Mouse (Mus musculus): ENCODE measurements at regions not wholly inside any gene's neighbourhood (a gene's known extent, or its start where the extent isn't known, plus 50 kb on each side); places are given as distances from the start of the nearest gene placed in this dataset.
A peak's percentile ranks its signal among the peaks of the same experiment; 100 is the strongest.

DNA sequence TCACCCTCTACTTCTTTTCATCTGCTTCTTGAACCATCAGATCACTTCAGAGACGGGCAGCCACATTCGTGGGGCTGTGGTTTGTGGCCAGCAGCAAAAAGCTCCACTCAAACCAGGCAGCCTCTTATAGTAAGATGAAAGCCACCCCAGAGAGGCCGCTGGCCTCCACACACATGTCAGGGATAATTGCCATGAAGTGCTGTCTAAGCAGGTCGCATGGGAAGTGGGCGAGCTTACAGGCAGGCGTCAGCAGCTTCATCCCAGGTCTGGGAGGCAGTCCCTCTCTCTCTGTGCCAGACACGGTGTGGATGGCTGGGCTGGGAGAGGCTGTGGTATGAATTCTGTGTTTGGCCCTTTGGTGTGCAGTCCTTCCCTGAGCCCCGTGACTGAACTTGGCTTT is 358.4 kb upstream of the Kcnab2 start:
- DNase-seq (ENCODE audit: low spot score) = peak; percentile 11

DNA sequence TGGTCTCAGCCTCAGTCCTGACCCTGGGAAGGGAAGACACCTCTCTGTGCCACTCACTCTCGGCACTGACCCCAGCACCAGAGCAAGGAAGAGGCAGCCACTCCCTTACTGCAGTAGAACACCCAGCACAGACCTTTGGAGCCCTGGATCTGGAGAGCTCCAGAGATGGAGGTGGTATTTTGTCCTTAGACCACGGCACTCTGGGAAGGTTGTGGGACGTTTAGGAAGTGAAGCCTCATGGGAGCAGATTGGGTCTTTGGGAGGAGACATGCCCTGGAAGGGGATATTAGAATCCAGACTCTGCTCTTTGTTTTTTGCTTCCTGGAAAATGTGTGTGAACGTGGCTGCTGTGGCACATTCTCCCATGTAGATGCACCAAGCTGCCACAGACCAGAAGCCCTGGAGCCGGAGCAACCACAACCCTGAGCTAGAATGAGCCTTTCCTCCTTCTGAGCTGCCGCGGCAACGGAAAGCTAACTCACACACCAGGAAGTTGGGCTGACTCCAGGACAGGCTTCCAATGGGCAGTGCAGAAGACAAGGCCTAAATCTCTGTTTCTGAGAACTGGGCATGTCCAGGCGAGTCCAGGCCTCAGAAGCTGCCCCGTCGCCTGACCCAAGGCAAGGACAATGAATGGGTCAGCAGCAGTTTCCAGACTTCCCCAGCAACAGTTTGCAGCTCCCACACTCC is 356.9 kb upstream of the Kcnab2 start:
- H3K9me3 ChIP-seq (ENCODE audit: control insufficient read depth, low read length) = peaks cover 3% of the 10 kb centered on the region; the same call in 1 of the 2 replicates
- H3K4me3 ChIP-seq (ENCODE audit: low read depth, low read length) = no peak overlapping the region
- DNase-seq (ENCODE audit: low spot score) (peak; percentile 12), ATAC-seq (ENCODE audit: low FRiP score) (no peak)
- no peak overlapping the region for H3K9ac ChIP-seq (ENCODE audit: low read depth, low read length)
- no peaks in the 10 kb centered on the region for H3K27me3 ChIP-seq (ENCODE audit: control insufficient read depth, insufficient read depth, low read length)
- no peak overlapping the region for H3K4me2 ChIP-seq (replicated peaks; ENCODE audit: low read depth, low read length)
- no peaks in the 10 kb centered on the region for H3K36me3 ChIP-seq (ENCODE audit: control insufficient read depth, insufficient read depth, low read length)
- peaks cover 2% of the 10 kb centered on the region; the same call in 1 of the 2 replicates for H3K4me1 ChIP-seq (replicated peaks; ENCODE audit: control insufficient read depth, insufficient read depth, low read length)
- H3K27ac ChIP-seq (ENCODE audit: low read depth, low read length) = no peak overlapping the region
- 62% methylated on average over 11 of the region's 11 CpGs for WGBS

More for the DNA sequence above, 358.4 kb upstream of the Kcnab2 start:
- Histone ChIP-seq H3K27ac (ENCODE audit: low read depth, low read length) (no peak overlapping the region), H3K4me2 (replicated peaks; ENCODE audit: low read depth, low read length) (no peak overlapping the region), H3K27me3 (ENCODE audit: control insufficient read depth, insufficient read depth, low read length) (no peaks in the 10 kb centered on the region), H3K36me3 (ENCODE audit: control insufficient read depth, insufficient read depth, low read length) (no peaks in the 10 kb centered on the region), H3K9me3 (ENCODE audit: control insufficient read depth, low read length) (no peaks in the 10 kb centered on the region), H3K9ac (ENCODE audit: low read depth, low read length) (no peak overlapping the region), H3K4me3 (ENCODE audit: low read depth, low read length) (no peak overlapping the region), H3K4me1 (replicated peaks; ENCODE audit: control insufficient read depth, insufficient read depth, low read length) (peaks cover 2% of the 10 kb centered on the region; the same call in 1 of the 2 replicates)
- WGBS = 65% methylated on average over 8 of the region's 8 CpGs
- no peak for ATAC-seq (ENCODE audit: low FRiP score)

DNA sequence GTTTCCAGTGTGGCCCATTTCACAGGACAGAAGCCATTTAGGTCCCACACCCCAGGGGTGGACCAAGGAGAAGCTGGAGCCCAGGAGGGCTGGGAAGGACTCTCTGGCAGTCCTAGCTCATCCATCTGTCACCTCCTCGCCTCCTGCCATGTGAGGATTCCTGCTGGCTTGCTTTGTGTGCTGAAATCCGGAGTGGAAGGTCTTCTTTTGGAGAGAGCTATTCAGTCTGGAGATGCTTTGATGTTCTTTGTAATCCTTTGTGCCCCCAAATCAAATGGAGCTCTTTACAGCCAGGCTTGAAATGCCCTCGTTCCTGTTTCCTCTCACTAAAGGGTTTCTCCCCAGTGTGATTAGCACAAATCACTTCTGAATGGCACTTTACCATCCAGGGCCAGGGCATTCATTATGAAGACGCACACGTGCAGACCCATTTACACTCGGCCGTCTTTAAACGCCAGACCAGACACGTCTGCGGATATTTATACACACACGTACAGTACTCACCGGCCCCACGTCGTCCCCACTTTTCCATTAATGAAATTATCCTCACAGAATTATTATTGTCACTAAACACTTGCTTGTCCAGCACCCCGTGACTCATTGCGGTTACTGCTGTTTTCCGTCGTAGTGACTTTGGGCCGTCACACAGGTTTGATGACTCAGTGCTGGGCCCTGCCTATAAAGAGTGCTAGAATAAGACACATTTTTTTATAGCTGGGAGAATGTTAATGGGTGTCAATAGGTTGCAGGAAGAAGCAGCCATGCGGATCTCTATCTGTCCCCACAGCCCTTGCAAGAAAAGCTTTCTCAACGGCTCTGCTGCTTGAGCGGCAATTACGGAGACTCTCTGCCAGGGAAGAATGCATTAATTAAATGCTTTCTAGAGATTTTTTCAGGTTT is 356.0 kb upstream of the Kcnab2 start:
- H3K36me3 ChIP-seq (ENCODE audit: control insufficient read depth, insufficient read depth, low read length) = no peaks in the 10 kb centered on the region
- DNase-seq (ENCODE audit: low spot score) (peak; percentile 49), ATAC-seq (ENCODE audit: low FRiP score) (peak; percentile 65)
- no peak overlapping the region for H3K4me3 ChIP-seq (ENCODE audit: low read depth, low read length)
- H3K4me2 ChIP-seq (replicated peaks; ENCODE audit: low read depth, low read length) = no peak overlapping the region
- peaks cover 2% of the 10 kb centered on the region; the same call in 1 of the 2 replicates for H3K4me1 ChIP-seq (replicated peaks; ENCODE audit: control insufficient read depth, insufficient read depth, low read length)
- whole genome bisulfite sequencing = 27% methylated on average over 23 of the region's 23 CpGs
- H3K27me3 ChIP-seq (ENCODE audit: control insufficient read depth, insufficient read depth, low read length) = no peaks in the 10 kb centered on the region
- peaks cover 3% of the 10 kb centered on the region; the same call in 1 of the 2 replicates for H3K9me3 ChIP-seq (ENCODE audit: control insufficient read depth, low read length)
- no peak overlapping the region for H3K9ac ChIP-seq (ENCODE audit: low read depth, low read length)
- H3K27ac ChIP-seq (ENCODE audit: low read depth, low read length) = no peak overlapping the region

DNA sequence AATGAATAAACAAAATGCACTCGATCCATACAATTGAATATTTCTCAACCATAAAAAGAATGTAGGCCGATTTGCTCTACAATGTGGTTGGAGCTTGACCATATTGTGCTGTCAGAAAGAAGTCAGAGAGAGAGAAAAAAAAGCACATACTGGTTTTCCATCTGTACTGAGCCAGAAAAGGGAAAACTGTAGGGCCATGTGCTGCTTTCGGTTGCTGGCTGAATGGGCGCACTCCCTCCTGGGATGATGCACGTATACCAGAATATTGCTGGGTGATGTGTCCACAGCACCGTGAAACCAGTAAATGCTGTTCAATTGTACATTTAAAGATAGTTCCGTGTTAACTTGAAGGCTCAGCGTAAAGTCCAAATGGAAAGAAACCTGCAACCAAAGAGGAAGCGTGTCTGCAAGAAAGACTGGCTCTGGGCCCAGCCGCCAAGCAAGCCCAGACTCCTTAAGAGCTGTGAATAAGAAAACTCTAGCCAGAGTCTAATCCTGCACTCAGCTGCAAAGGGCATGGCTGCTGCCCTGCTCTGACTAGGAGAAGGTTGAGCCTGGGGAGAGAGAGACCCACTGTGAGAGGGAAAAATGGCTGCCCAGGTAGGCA is 355.2 kb upstream of the Kcnab2 start:
- Histone ChIP-seq H3K4me2 (replicated peaks; ENCODE audit: low read depth, low read length) (no peak overlapping the region), H3K4me1 (replicated peaks; ENCODE audit: control insufficient read depth, insufficient read depth, low read length) (peaks cover 2% of the 10 kb centered on the region; the same call in 1 of the 2 replicates), H3K9me3 (ENCODE audit: control insufficient read depth, low read length) (peaks cover 3% of the 10 kb centered on the region; the same call in 1 of the 2 replicates), H3K27ac (ENCODE audit: low read depth, low read length) (no peak overlapping the region), H3K27me3 (ENCODE audit: control insufficient read depth, insufficient read depth, low read length) (no peaks in the 10 kb centered on the region), H3K36me3 (ENCODE audit: control insufficient read depth, insufficient read depth, low read length) (no peaks in the 10 kb centered on the region), H3K4me3 (ENCODE audit: low read depth, low read length) (no peak overlapping the region), H3K9ac (ENCODE audit: low read depth, low read length) (no peak overlapping the region)
- ATAC-seq (ENCODE audit: low FRiP score) = peak; percentile 12; the same call in 1 of the 2 replicates
- 73% methylated on average over 10 of the region's 10 CpGs for WGBS
- DNase-seq (ENCODE audit: low spot score) = no peak

DNA sequence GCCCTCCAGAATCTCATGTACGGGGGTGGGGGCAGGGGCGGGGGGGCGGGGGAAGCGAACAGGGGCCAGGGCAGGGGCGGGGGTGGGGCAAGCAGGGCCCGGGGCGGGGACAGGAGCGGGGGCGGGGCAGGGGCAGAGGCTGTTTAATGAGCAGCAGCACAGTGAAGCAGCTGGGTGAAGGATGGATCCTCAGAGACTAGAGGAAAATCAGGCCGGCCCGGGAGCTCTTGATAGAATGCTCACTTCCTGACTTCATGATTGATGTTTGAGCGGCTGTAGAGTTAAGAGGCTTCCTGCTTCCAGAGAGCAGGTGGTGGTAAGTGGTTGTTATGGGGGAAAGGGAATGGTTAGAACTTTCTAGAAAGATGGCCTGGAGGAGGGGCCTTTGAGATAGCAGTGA is 347.5 kb upstream of the Kcnab2 start:
- no peaks in the 10 kb centered on the region for H3K27me3 ChIP-seq (ENCODE audit: control insufficient read depth, insufficient read depth, low read length)
- 12% methylated on average over 11 of the region's 12 CpGs for WGBS
- H3K36me3 ChIP-seq (ENCODE audit: control insufficient read depth, insufficient read depth, low read length) = no peaks in the 10 kb centered on the region
- ATAC-seq (ENCODE audit: low FRiP score) = peak; percentile 25
- no peak overlapping the region for H3K9ac ChIP-seq (ENCODE audit: low read depth, low read length)
- no peak overlapping the region for H3K4me3 ChIP-seq (ENCODE audit: low read depth, low read length)
- H3K9me3 ChIP-seq (ENCODE audit: control insufficient read depth, low read length) = peaks cover 3% of the 10 kb centered on the region; the same call in 1 of the 2 replicates
- 0 out of 2 replicates have a peak, but pooled peaks cover 4% of the 10 kb centered on the region for H3K4me1 ChIP-seq (replicated peaks; ENCODE audit: control insufficient read depth, insufficient read depth, low read length)
- peak; percentile 24 for DNase-seq (ENCODE audit: low spot score)
- no peak overlapping the region for H3K4me2 ChIP-seq (replicated peaks; ENCODE audit: low read depth, low read length)
- H3K27ac ChIP-seq (ENCODE audit: low read depth, low read length) = no peak overlapping the region

DNA sequence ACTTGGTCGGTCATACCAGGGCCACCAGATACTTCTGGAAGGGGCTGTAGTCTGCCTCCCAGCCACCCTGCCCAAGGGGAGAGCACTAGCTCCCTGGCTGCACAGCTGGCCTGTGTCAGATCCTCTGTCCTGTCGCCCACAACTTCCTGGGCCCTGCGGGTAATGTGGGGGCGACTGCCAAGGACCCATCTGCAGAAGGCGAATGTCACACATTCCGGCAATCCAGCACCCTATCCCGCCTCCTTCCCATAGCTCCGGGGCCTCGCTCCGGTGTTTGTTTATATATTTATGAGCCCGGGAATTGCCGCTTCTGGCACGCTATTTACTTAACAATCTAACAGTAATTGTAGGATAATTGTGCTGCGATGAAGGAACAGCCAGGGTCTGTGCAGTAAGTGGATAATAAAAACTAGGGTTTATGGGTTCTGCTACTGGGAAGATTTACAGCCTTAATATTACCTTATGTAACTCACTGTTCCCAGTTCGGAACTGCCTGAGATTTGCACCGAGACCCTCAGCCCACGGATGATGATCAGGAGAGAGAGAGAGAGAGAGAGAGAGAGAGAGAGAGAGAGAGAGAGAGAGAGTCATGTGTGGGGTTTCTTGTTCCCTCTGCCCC is 338.6 kb upstream of the Kcnab2 start:
- Histone ChIP-seq H3K36me3 (ENCODE audit: control insufficient read depth, insufficient read depth, low read length) (no peaks in the 10 kb centered on the region), H3K4me3 (ENCODE audit: low read depth, low read length) (no peak overlapping the region), H3K9me3 (ENCODE audit: control insufficient read depth, low read length) (no peaks in the 10 kb centered on the region), H3K27ac (ENCODE audit: low read depth, low read length) (no peak overlapping the region), H3K27me3 (ENCODE audit: control insufficient read depth, insufficient read depth, low read length) (no peaks in the 10 kb centered on the region), H3K9ac (ENCODE audit: low read depth, low read length) (no peak overlapping the region), H3K4me1 (replicated peaks; ENCODE audit: control insufficient read depth, insufficient read depth, low read length) (no peaks in the 10 kb centered on the region), H3K4me2 (replicated peaks; ENCODE audit: low read depth, low read length) (no peak overlapping the region)
- ATAC-seq (ENCODE audit: low FRiP score) (no peak), DNase-seq (ENCODE audit: low spot score) (no peak)
- 86% methylated on average over 17 of the region's 17 CpGs for WGBS

DNA sequence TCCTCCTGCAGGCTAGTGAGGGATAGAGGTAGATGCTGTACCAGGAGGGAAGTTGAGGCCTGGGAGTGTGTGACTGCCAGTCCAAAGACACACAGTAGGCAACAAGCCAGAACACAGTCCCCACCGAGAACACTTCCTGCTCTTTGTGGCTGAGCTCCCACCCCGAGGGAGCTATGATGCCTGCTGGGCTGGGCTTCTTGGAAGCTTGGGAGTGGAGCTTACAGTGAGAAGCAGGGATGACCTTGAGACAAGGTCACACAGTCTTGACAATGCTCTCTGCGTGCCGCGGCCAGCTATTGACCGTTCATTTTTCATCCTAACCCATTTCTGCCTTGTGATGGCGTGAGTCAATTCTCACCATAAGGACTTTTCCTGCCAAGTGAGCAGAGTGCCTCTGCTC is 328.9 kb upstream of the Kcnab2 start:
- Histone ChIP-seq H3K4me3 (ENCODE audit: low read depth, low read length) (no peak overlapping the region), H3K4me1 (replicated peaks; ENCODE audit: control insufficient read depth, insufficient read depth, low read length) (no peaks in the 10 kb centered on the region), H3K27ac (ENCODE audit: low read depth, low read length) (no peak overlapping the region), H3K9ac (ENCODE audit: low read depth, low read length) (no peak overlapping the region), H3K36me3 (ENCODE audit: control insufficient read depth, insufficient read depth, low read length) (no peaks in the 10 kb centered on the region), H3K27me3 (ENCODE audit: control insufficient read depth, insufficient read depth, low read length) (no peaks in the 10 kb centered on the region), H3K4me2 (replicated peaks; ENCODE audit: low read depth, low read length) (no peak overlapping the region), H3K9me3 (ENCODE audit: control insufficient read depth, low read length) (no peaks in the 10 kb centered on the region)
- 89% methylated on average over 7 of the region's 7 CpGs for WGBS
- DNase-seq (ENCODE audit: low spot score) (no peak), ATAC-seq (ENCODE audit: low FRiP score) (no peak)

DNA sequence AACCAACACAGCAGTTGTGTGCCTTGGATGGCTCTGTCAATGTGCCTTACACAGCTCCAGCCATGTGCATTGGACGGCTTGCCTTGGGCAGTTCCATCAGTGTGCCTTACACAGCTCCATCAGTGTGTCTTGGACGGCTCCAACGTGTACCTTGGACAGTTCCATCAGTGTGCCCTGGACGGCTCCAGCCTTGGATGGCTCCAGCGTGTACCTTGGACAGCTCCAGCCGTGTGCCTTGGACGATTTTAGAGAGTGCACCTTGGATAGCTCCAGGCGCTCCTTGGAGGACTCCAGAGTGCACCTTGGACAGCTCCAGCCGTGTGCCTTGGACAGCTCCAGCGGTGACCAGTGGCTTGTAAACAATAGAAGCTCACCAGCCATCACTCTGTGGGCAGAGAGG is 321.7 kb upstream of the Kcnab2 start:
- Histone ChIP-seq H3K27me3 (ENCODE audit: control insufficient read depth, insufficient read depth, low read length) (no peaks in the 10 kb centered on the region), H3K27ac (ENCODE audit: low read depth, low read length) (no peak overlapping the region), H3K36me3 (ENCODE audit: control insufficient read depth, insufficient read depth, low read length) (no peaks in the 10 kb centered on the region), H3K4me1 (replicated peaks; ENCODE audit: control insufficient read depth, insufficient read depth, low read length) (no peaks in the 10 kb centered on the region), H3K9me3 (ENCODE audit: control insufficient read depth, low read length) (no peaks in the 10 kb centered on the region), H3K9ac (ENCODE audit: low read depth, low read length) (no peak overlapping the region), H3K4me3 (ENCODE audit: low read depth, low read length) (no peak overlapping the region), H3K4me2 (replicated peaks; ENCODE audit: low read depth, low read length) (no peak overlapping the region)
- ATAC-seq (ENCODE audit: low FRiP score) (no peak), DNase-seq (ENCODE audit: low spot score) (peak; percentile 70)
- 23% methylated on average over 10 of the region's 10 CpGs for WGBS
